ENCODE assay signal across 9 mouse cellular contexts in genomic region chr6:30739177-30739747, GRCm38 (mm10). TPM values are rescaled to one million over a fixed set of nuclear protein-coding genes. Genes with fewer than 3 reads are reported as not detected.
DNase-seq lines count a peak whose midpoint lies in the region; ATAC-seq and TF ChIP-seq lines count a peak whose summit lies in the region.
"Had no signal": no experiment of that assay in that cellular context is flagged by ENCODE, and none has a peak within 500 bp of the region (broad histone marks: within the 10 kb centered on the region; RNA-seq: fewer than 3 reads in every experiment).

No protein-coding gene starts in this region.

- H3K36me3 ChIP-seq in heart, embryonic 11.5 days (ENCODE audit: control insufficient read depth, insufficient read depth, low read length): peaks cover 16% of the 10 kb centered on the region; the same call in 1 of the 2 replicates
- peaks cover 19% of the 10 kb centered on the region for H3K36me3 ChIP-seq in midbrain, embryonic 16.5 days (ENCODE audit: control insufficient read depth, insufficient read depth, low read length)
- H3K36me3 ChIP-seq: liver, embryonic 15.5 days had no signal

- no peaks in the 10 kb centered on the region for H3K4me1 ChIP-seq in brown adipose tissue, adult 24 weeks (ENCODE audit: control insufficient read depth, insufficient read depth, insufficient read length, low read length)
- H3K4me1 ChIP-seq in heart, embryonic 11.5 days (ENCODE audit: control insufficient read depth, insufficient read depth, low read length): no peaks in the 10 kb centered on the region
- peaks cover 13% of the 10 kb centered on the region for H3K4me1 ChIP-seq in midbrain, embryonic 16.5 days (ENCODE audit: control insufficient read depth, insufficient read depth, low read length)
- H3K4me1 ChIP-seq: liver, embryonic 15.5 days had no signal

- peak overlapping the region; percentile 65 for H3K4me2 ChIP-seq in heart, embryonic 11.5 days
- peak overlapping the region; percentile 57 for H3K4me2 ChIP-seq in midbrain, embryonic 16.5 days (ENCODE audit: low read length)
- H3K4me2 ChIP-seq: liver, embryonic 15.5 days had no signal

- H3K4me3 ChIP-seq in layer of hippocampus, adult 2 months: peak overlapping the region; percentile 61
- peak overlapping the region; percentile 28 for H3K4me3 ChIP-seq in brown adipose tissue, adult 24 weeks (ENCODE audit: insufficient read depth, low read depth, low read length)
- H3K4me3 ChIP-seq in heart, embryonic 11.5 days (ENCODE audit: low read depth, low read length): peak overlapping the region; percentile 62
- H3K4me3 ChIP-seq in midbrain, embryonic 16.5 days (ENCODE audit: low read depth, low read length): peak overlapping the region; percentile 65

- H3K27ac ChIP-seq in layer of hippocampus, adult 2 months: 0 out of 2 replicates have a peak overlapping the region, but pooled peaks have one; percentile 7
- no peak overlapping the region for H3K27ac ChIP-seq in brown adipose tissue, adult 24 weeks (replicated peaks; ENCODE audit: low read depth, low read length)
- peak overlapping the region; percentile 95 for H3K27ac ChIP-seq in heart, embryonic 11.5 days (ENCODE audit: low read depth, low read length)
- peak overlapping the region; percentile 91 for H3K27ac ChIP-seq in midbrain, embryonic 16.5 days (ENCODE audit: low read length)
- H3K27ac ChIP-seq: liver, embryonic 15.5 days had no signal

- 48% methylated on average over 10 of the region's 10 CpGs for WGBS in heart, embryonic 11.5 days (ENCODE audit: insufficient replicate concordance)
- WGBS in midbrain, embryonic 16.5 days: 52% methylated on average over 10 of the region's 10 CpGs

- peaks cover 40% of the 10 kb centered on the region for H3K9me3 ChIP-seq in heart, embryonic 11.5 days (replicated peaks; ENCODE audit: control insufficient read depth, low read length)
- H3K9me3 ChIP-seq in midbrain, embryonic 16.5 days (replicated peaks; ENCODE audit: control insufficient read depth, low read length, poor library complexity, severe bottlenecking): peaks cover 28% of the 10 kb centered on the region

- no peak for DNase-seq in layer of hippocampus, adult 2 months (ENCODE audit: low spot score in 2 of 2)
- no peak for DNase-seq in layer of hippocampus, adult 18-20 months (ENCODE audit: low spot score in 2 of 2)
- DNase-seq in kidney, postnatal 14 days: peak; percentile 46
- DNase-seq in T-cell, adult 2 months (ENCODE audit: low spot score): no peak
- no peak for DNase-seq in frontal cortex, postnatal 36 days (ENCODE audit: low spot score in 2 of 2)

- H3K9ac ChIP-seq in heart, embryonic 11.5 days (ENCODE audit: low read depth, low read length): peak overlapping the region; percentile 83
- peak overlapping the region; percentile 64 for H3K9ac ChIP-seq in midbrain, embryonic 16.5 days (ENCODE audit: low read depth, low read length)
- H3K9ac ChIP-seq: liver, embryonic 15.5 days had no signal

- no peak for ATAC-seq in heart, embryonic 11.5 days (replicated peaks; ENCODE audit: insufficient number of reproducible peaks, low FRiP score, low TSS enrichment)
- no peak for ATAC-seq in midbrain, embryonic 16.5 days

- TF ChIP-seq CTCF in layer of hippocampus, adult 2 months (conservative IDR thresholded peaks at IDR 0.05): no peak

- no peaks in the 10 kb centered on the region for H3K27me3 ChIP-seq in heart, embryonic 11.5 days (ENCODE audit: control insufficient read depth, insufficient read depth, low read length)
- H3K27me3 ChIP-seq in midbrain, embryonic 16.5 days (ENCODE audit: control insufficient read depth, insufficient read depth, low read depth, low read length): no peaks in the 10 kb centered on the region

RNA-seq across cellular contexts. Expression of gene Mest, which starts 15.9 kb away (rescaled TPM):
- 10 to 100 TPM; 45.2 to 47.5 TPM for total RNA-seq in layer of hippocampus, adult 2 months (2021)
- total RNA-seq in layer of hippocampus, adult 18-20 months (2021): 10 to 100 TPM; 44.9 to 49.3 TPM
- polyA plus RNA-seq in brown adipose tissue, adult 24 weeks (2012; ENCODE audit: insufficient read depth, insufficient read length, missing spikeins): 1.5 and 6.7 TPM in 2 replicates
- polyA plus RNA-seq in heart, embryonic 11.5 days (2014; fragmentation: Nextera tagmentation; extraction: Ambion mirVana): 4,075 and 4,306 TPM in 2 replicates
- 268 and 368 TPM in 2 replicates for polyA plus RNA-seq in midbrain, embryonic 16.5 days (2015; fragmentation: Nextera tagmentation; extraction: Ambion mirVana)

RNA-seq across cellular contexts. Expression of gene Cep41, which starts 45.7 kb away (rescaled TPM):
- 1 to 10 TPM; 7.3 to 7.7 TPM for total RNA-seq in layer of hippocampus, adult 2 months (2021)
- total RNA-seq in layer of hippocampus, adult 18-20 months (2021): 1 to 10 TPM; 5.3 to 6.0 TPM
- 1.4 and 4.8 TPM in 2 replicates for polyA plus RNA-seq in brown adipose tissue, adult 24 weeks (2012; ENCODE audit: insufficient read depth, insufficient read length, missing spikeins)
- polyA plus RNA-seq in heart, embryonic 11.5 days (2014; fragmentation: Nextera tagmentation; extraction: Ambion mirVana): 10.9 and 11.0 TPM in 2 replicates
- 13.2 and 17.1 TPM in 2 replicates for polyA plus RNA-seq in midbrain, embryonic 16.5 days (2015; fragmentation: Nextera tagmentation; extraction: Ambion mirVana)

Comparison
In these comparisons a context has a peak if more than half of its experiments do, and no peak if none do; other contexts are left out.
1. RNA of gene Mest, which starts 15.9 kb away (polyA plus RNA-seq): 4,075 to 4,306 TPM in heart, embryonic 11.5 days and 268 to 368 TPM in midbrain, embryonic 16.5 days; 1.5 to 6.7 TPM in brown adipose tissue, adult 24 weeks; every median in the first group is over 10 times any median in the second.
2. Peak in every context shown above with its lines, with median percentiles within 50 percentile points of each other: H3K4me3 ChIP-seq.